ENCODE assay signal across 30 mouse cellular contexts in the genomic region with DNA sequence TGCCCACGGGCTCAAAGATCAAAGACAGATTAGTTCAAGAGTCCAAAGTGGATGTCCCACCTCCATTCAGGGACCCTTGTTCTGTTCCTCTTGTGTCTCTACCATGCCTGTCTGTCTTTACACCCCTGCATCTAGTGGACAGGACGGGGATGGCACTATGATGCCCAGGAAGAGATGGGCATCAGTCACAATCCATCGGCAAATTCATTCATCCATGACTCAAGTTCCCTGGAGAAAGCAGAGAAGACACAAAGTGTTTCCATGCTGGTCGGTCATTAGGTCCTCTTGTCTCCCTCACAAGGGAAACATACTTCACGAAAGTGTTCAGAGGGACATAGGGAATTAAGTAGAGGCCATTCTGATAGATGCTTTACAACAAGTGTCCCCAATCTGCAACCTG.
"Had no signal": no experiment of that assay in that cellular context is flagged by ENCODE, and none has a peak within 500 bp of the region (broad histone marks: within the 10 kb centered on the region; RNA-seq: fewer than 3 reads in every experiment).

No protein-coding gene starts in this region.

- H3K9ac ChIP-seq: heart, embryonic 12.5 days; heart, embryonic 13.5 days; heart, embryonic 15.5 days; hindbrain, embryonic 12.5 days; hindbrain, embryonic 13.5 days; hindbrain, embryonic 14.5 days; hindbrain, embryonic 15.5 days; intestine, embryonic 15.5 days; kidney, embryonic 15.5 days had no signal

- DNase-seq: heart, postnatal 10 days; heart, postnatal 14 days; heart, postnatal 36 days; heart, postnatal 4 days; kidney, adult 11 months; kidney, adult 18-20 months; kidney, adult 2 months; kidney, adult 8-10 months; kidney, adult 9 months; kidney, postnatal 10 days; kidney, postnatal 14 days; kidney, postnatal 25 days; kidney, postnatal 36 days; kidney, postnatal 4 days; layer of hippocampus, adult 9-11 months; layer of hippocampus, postnatal 36 days had no signal

- H3K27me3 ChIP-seq: heart, embryonic 12.5 days; hindbrain, embryonic 12.5 days; hindbrain, embryonic 15.5 days; intestine, embryonic 15.5 days had no signal

- H3K4me3 ChIP-seq: heart, embryonic 12.5 days; heart, embryonic 13.5 days; heart, embryonic 15.5 days; hindbrain, embryonic 10.5 days; hindbrain, embryonic 12.5 days; hindbrain, embryonic 13.5 days; hindbrain, embryonic 15.5 days; intestine, embryonic 15.5 days; kidney, embryonic 15.5 days; layer of hippocampus, adult 2 months; left cerebral cortex, adult 2 months had no signal

- H3K9me3 ChIP-seq: heart, embryonic 12.5 days; heart, embryonic 13.5 days; heart, embryonic 15.5 days; hindbrain, embryonic 10.5 days; hindbrain, embryonic 12.5 days; hindbrain, embryonic 13.5 days; hindbrain, embryonic 15.5 days; intestine, embryonic 15.5 days; kidney, embryonic 15.5 days had no signal

- H3K27ac ChIP-seq: heart, embryonic 13.5 days; heart, embryonic 15.5 days; hindbrain, embryonic 10.5 days; hindbrain, embryonic 12.5 days; hindbrain, embryonic 13.5 days; hindbrain, embryonic 14.5 days; hindbrain, embryonic 15.5 days; hindbrain, postnatal 0 days; intestine, embryonic 15.5 days; kidney, embryonic 15.5 days; kidney, postnatal 0 days; layer of hippocampus, adult 2 months; left cerebral cortex, adult 2 months had no signal

- H3K36me3 ChIP-seq: heart, embryonic 12.5 days; heart, embryonic 13.5 days; heart, embryonic 15.5 days; hindbrain, embryonic 10.5 days; hindbrain, embryonic 12.5 days; hindbrain, embryonic 13.5 days; hindbrain, embryonic 15.5 days; intestine, embryonic 15.5 days; kidney, embryonic 15.5 days had no signal
